Mouse (Mus musculus): ENCODE measurements around the gene Pate3. TPM values are rescaled to one million over a fixed set of nuclear protein-coding genes. Genes with fewer than 3 reads are reported as not detected.
"Not testable (repeated sequence)": the region's sequence is repeated elsewhere in the genome, so short reads cannot be mapped to it uniquely, and the experiment has no call there.

Pate3 gene
- polyA plus RNA-seq (2012; ENCODE audit: insufficient read depth, insufficient read length, low replicate concordance, missing spikeins), result not detected in 2 replicates

DNA sequence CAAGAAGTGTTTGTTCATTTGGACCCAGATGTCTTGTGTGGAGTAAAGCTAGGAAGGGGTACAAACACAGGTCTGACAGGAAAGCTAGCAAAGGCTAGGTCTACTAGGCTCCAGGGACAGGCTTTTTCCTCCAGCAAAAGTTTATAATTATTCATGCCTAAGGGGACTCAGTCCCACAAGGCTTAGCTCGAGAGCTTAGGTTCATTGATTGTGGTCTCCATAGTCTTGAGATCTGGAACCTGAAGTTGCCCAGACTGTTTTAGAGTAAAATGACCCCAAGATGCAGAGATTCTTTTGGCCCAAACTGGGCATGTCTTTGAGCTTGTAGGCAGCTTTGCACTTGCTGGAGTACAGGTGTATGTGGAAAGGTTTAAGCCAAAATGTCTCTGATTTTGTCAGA is at the start of gene Pate3:
Gene Pate3, minus strand, starts transcription at position 101 of the 400 bp plus-strand sequence.
- Histone ChIP-seq H3K27ac (ENCODE audit: insufficient read depth, low read depth, low read length) (no peak within 1 kb of the TSS), H3K4me3 (ENCODE audit: insufficient read depth, low read depth, low read length) (no peak within 1 kb of the TSS), H3K4me1 (ENCODE audit: control insufficient read depth, insufficient read depth, low read length) (no peaks in the 10 kb centered on the region)
- WGBS, result 81% methylated on average over 1 of the region's 1 CpGs
- TF ChIP-seq POLR2A (IDR thresholded peaks at IDR 0.05; ENCODE audit: insufficient read depth, low read depth, low read length) (no peak), CTCF (IDR thresholded peaks at IDR 0.05; ENCODE audit: insufficient read depth, low read depth, low read length) (no peak)

DNA sequence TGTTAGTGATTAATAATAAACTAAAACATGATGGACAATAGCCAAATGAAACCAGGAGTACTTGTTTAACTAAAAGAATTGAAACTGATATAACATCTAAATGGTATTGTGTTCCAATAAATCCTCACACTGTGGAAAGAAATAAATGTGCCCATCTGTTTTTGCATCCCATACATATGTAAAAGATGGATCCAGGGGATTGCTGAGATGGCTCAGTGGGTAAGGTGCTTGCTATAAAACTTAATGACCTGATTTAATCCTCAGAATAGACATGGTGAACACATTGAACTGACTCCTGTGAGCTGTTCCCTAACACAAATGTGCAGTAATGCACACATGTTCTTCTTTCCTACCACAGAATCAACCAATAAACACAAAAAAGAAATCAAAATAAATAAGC is 43.9 kb upstream of the Pate3 start:
- Histone ChIP-seq H3K4me1 (ENCODE audit: control insufficient read depth, insufficient read depth, low read length) (no peaks in the 10 kb centered on the region), H3K27ac (ENCODE audit: insufficient read depth, low read depth, low read length) (no peak overlapping the region), H3K4me3 (ENCODE audit: insufficient read depth, low read depth, low read length) (no peak overlapping the region)
- TF ChIP-seq CTCF (IDR thresholded peaks at IDR 0.05; ENCODE audit: insufficient read depth, low read depth, low read length), result no peak
- TF ChIP-seq POLR2A (IDR thresholded peaks at IDR 0.05; ENCODE audit: insufficient read depth, low read depth, low read length), result no peak

DNA sequence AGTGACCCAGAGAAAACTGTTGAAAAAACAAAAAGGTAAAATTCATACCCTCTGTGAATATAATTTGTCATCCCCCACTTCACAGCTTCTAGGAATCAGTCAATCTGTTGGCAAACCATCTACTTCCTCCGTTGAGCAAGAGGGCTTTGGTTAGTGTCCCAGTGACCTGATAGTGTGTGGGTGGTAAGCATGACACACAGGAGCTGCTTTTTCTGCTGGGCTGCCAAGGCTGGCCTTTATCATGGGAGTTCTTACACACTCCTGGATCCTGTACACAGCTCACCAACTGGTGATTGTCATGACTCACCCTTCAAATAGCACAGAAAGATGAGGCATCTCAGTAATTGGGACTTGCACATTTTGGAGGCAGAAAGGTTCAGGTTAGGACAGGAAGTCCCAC is 39.0 kb upstream of the Pate3 start, which contains the start of gene Pate1:
Gene Pate1, minus strand, starts transcription at position 378 of the 400 bp plus-strand sequence.
- 56% methylated on average over 1 of the region's 1 CpGs for WGBS
- no peak for TF ChIP-seq CTCF (IDR thresholded peaks at IDR 0.05; ENCODE audit: insufficient read depth, low read depth, low read length)
- no peak for TF ChIP-seq POLR2A (IDR thresholded peaks at IDR 0.05; ENCODE audit: insufficient read depth, low read depth, low read length)
- Histone ChIP-seq H3K4me1 (ENCODE audit: control insufficient read depth, insufficient read depth, low read length) (no peaks in the 10 kb centered on the region), H3K27ac (ENCODE audit: insufficient read depth, low read depth, low read length) (no peak within 1 kb of the TSS), H3K4me3 (ENCODE audit: insufficient read depth, low read depth, low read length) (no peak within 1 kb of the TSS)

DNA sequence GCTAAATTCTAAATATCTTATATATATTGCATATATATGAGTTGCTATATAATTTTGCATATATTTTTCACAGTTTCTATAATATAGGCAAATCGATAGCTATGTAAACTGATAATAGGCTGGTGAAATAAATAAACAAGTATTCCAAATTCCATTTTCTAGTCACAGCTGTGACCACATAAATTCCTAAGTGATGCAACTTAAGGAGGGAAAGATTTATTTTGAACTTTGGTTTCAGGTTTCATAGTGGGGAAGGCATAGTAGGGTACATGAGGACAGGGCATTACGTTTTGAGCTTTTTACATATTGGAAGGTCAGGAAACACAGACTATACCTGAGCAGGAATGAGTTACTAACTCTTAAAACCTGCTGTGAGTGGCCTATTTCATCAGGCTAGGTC is 25.6 kb upstream of the Pate3 start:
- TF ChIP-seq CTCF (IDR thresholded peaks at IDR 0.05; ENCODE audit: insufficient read depth, low read depth, low read length) (no peak), POLR2A (IDR thresholded peaks at IDR 0.05; ENCODE audit: insufficient read depth, low read depth, low read length) (no peak)
- 79% methylated on average over 2 of the region's 2 CpGs for WGBS
- Histone ChIP-seq H3K4me3 (ENCODE audit: insufficient read depth, low read depth, low read length) (no peak overlapping the region), H3K4me1 (ENCODE audit: control insufficient read depth, insufficient read depth, low read length) (no peaks in the 10 kb centered on the region), H3K27ac (ENCODE audit: insufficient read depth, low read depth, low read length) (no peak overlapping the region)

DNA sequence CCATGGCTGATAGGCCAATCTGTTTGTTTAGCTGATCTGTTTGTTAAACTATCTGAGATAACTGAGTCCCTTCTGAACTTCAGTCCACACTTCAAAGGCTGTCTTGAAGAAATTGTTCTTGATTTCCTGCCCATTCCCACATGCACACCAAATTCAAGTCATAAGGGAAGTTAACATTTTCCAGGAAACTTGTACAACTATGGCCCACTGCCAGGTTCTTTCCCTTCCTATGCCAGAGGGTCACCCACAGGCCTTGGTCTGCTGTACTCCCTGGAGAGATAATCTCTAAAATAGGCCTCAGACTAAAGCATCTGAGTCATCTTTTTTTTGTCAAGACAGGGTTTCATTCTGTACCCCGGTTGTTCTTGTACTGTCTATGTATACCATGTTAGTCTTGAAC is 15.0 kb downstream of the Pate3 start:
- no peaks in the 10 kb centered on the region for H3K4me1 ChIP-seq (ENCODE audit: control insufficient read depth, insufficient read depth, low read length)
- H3K4me3 ChIP-seq (ENCODE audit: insufficient read depth, low read depth, low read length), result no peak overlapping the region
- 91% methylated on average over 1 of the region's 1 CpGs for WGBS
- TF ChIP-seq POLR2A (IDR thresholded peaks at IDR 0.05; ENCODE audit: insufficient read depth, low read depth, low read length) (no peak), CTCF (IDR thresholded peaks at IDR 0.05; ENCODE audit: insufficient read depth, low read depth, low read length) (no peak)
- no peak overlapping the region for H3K27ac ChIP-seq (ENCODE audit: insufficient read depth, low read depth, low read length)

DNA sequence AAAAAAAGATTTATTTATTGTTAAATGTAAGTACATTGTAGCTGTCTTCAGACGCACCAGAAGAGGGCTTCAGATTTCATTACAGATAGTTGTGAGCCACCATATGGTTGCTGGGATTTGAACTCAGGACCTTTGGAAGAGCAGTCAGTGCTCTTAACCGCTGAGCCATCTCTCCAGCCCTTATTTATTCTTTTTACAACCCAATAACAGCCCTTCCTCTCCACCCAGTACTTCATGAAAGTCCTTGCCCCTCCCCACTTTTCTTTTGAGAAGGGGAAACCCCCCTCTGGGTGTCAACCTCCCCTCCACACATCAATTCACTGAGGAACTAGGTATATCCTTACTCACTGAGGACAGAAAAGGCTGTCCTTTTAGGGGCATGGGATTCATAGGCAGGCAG is 31.2 kb downstream of the Pate3 start:
- not testable (repeated sequence) for H3K4me3 ChIP-seq (ENCODE audit: insufficient read depth, low read depth, low read length); H3K4me1 ChIP-seq (ENCODE audit: control insufficient read depth, insufficient read depth, low read length); H3K27ac ChIP-seq (ENCODE audit: insufficient read depth, low read depth, low read length)
- 71% methylated on average over 2 of the region's 2 CpGs for WGBS

DNA sequence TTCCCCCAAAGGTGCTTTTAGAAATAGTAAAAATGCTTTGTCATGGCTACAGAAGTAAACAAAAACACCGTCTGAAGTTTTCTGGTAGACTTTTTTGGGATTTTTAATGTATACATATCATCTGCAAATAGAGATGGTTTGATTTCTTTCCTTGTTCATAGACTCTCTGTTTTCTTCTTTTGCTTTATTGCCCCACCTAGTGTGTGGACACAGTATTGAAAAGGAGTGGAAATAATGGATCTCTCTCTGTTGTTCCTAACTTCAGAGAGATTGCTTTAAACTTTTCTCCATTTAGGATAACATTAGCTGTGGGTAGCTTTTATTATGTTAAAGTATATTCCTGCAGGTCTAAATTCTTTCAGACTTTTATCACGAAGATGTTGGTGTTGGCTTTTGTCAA is 34.0 kb downstream of the Pate3 start:
- Histone ChIP-seq H3K4me3 (ENCODE audit: insufficient read depth, low read depth, low read length) (no peak overlapping the region), H3K27ac (ENCODE audit: insufficient read depth, low read depth, low read length) (no peak overlapping the region), H3K4me1 (ENCODE audit: control insufficient read depth, insufficient read depth, low read length) (no peaks in the 10 kb centered on the region)
- TF ChIP-seq CTCF (IDR thresholded peaks at IDR 0.05; ENCODE audit: insufficient read depth, low read depth, low read length) (no peak), POLR2A (IDR thresholded peaks at IDR 0.05; ENCODE audit: insufficient read depth, low read depth, low read length) (no peak)
- WGBS, result 30% methylated on average over 2 of the region's 2 CpGs

DNA sequence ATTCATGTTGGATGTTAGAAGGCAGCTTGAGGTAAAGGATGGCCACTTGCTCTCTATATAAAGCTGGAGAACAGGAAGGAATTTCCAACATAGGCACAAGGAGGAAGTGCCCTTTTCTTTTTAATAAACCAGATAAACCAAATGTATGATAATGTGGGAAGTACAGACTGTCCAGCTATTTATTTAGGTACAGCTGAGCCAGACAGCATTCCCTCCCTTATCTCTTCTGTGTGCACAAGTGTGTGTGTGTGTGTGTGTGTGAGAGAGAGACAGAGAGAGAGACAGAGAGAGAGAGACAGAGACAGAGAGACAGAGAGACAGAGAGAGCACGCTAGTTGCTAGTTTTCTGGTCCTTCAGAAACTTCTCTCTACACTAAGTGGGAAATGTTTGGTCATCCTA is 36.2 kb downstream of the Pate3 start, which contains the start of gene Pate4:
Gene Pate4, minus strand, starts transcription at position 101 of the 400 bp plus-strand sequence.
- TF ChIP-seq CTCF (IDR thresholded peaks at IDR 0.05; ENCODE audit: insufficient read depth, low read depth, low read length) (no peak), POLR2A (IDR thresholded peaks at IDR 0.05; ENCODE audit: insufficient read depth, low read depth, low read length) (no peak)
- Histone ChIP-seq H3K4me1 (ENCODE audit: control insufficient read depth, insufficient read depth, low read length) (no peaks in the 10 kb centered on the region), H3K27ac (ENCODE audit: insufficient read depth, low read depth, low read length) (no peak within 1 kb of the TSS), H3K4me3 (ENCODE audit: insufficient read depth, low read depth, low read length) (no peak within 1 kb of the TSS)
- 94% methylated on average over 1 of the region's 1 CpGs for WGBS

DNA sequence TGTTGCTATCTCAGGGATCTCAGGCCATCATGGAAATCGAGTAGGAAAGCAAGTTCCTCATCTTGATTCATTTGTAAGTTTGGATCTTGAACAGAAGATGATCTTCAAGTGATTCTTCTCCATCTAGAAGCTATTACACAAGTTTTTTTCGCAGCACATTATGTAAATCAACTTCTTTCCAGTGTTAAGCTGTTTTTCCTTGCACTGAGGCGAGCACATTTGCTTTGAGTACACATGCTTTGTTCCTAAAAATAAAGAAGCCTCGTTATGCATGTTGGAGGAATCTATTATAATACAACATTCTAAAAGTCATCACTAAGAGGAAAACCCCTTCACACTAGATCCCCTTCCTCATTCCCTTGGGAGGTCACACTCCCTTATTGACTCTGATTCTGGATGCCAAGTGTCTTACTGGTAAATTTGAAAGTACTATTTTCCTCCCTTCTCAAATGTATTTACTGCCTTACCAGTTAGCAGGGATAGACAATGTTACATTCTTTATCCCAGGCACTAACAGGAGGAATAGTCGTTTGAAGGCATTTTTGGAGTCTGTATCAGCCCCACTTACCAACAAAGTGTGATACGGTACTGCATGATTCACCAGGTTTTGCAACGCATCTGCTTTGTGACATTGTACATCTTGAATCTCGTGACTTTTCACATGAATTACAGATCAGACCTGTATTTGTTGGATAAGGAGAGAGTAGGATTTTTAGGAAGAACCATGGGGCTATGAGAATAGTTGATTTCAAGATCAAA is 40.2 kb downstream of the Pate3 start:
- Histone ChIP-seq H3K27ac (ENCODE audit: insufficient read depth, low read depth, low read length) (no peak overlapping the region), H3K4me3 (ENCODE audit: insufficient read depth, low read depth, low read length) (no peak overlapping the region), H3K4me1 (ENCODE audit: control insufficient read depth, insufficient read depth, low read length) (no peaks in the 10 kb centered on the region)
- 50% methylated on average over 8 of the region's 8 CpGs for WGBS
- TF ChIP-seq CTCF (IDR thresholded peaks at IDR 0.05; ENCODE audit: insufficient read depth, low read depth, low read length) (no peak), POLR2A (IDR thresholded peaks at IDR 0.05; ENCODE audit: insufficient read depth, low read depth, low read length) (no peak)

Other genes starting within 250 kb of the Pate3 start
- not detected in 2 replicates for gene Cdon, start 227.1 kb downstream of the Pate3 start, polyA plus RNA-seq (2012; ENCODE audit: insufficient read depth, insufficient read length, low replicate concordance, missing spikeins)
- gene Gm1113, start 129.9 kb downstream of the Pate3 start, polyA plus RNA-seq (2012; ENCODE audit: insufficient read depth, insufficient read length, low replicate concordance, missing spikeins), result not detected in 2 replicates
- gene Ddx25, start 89.7 kb downstream of the Pate3 start, polyA plus RNA-seq (2012; ENCODE audit: insufficient read depth, insufficient read length, low replicate concordance, missing spikeins), result not detected in 2 replicates
- gene Pus3, start 89.6 kb downstream of the Pate3 start, polyA plus RNA-seq (2012; ENCODE audit: insufficient read depth, insufficient read length, low replicate concordance, missing spikeins), result not detected in 2 replicates
- gene Pate2, start 77.9 kb downstream of the Pate3 start, polyA plus RNA-seq (2012; ENCODE audit: insufficient read depth, insufficient read length, low replicate concordance, missing spikeins), result not detected in 2 replicates
- gene Hyls1, start 77.8 kb downstream of the Pate3 start, polyA plus RNA-seq (2012; ENCODE audit: insufficient read depth, insufficient read length, low replicate concordance, missing spikeins), result not detected in 2 replicates
- not detected in 2 replicates for gene Pate4, start 36.3 kb downstream of the Pate3 start, polyA plus RNA-seq (2012; ENCODE audit: insufficient read depth, insufficient read length, low replicate concordance, missing spikeins)
- not detected in 2 replicates for gene Pate1, start 39.2 kb upstream of the Pate3 start, polyA plus RNA-seq (2012; ENCODE audit: insufficient read depth, insufficient read length, low replicate concordance, missing spikeins)
- not detected in 2 replicates for gene Gm17677, start 92.8 kb upstream of the Pate3 start, polyA plus RNA-seq (2012; ENCODE audit: insufficient read depth, insufficient read length, low replicate concordance, missing spikeins)
- not detected in 2 replicates for gene Gm17727, start 129.9 kb upstream of the Pate3 start, polyA plus RNA-seq (2012; ENCODE audit: insufficient read depth, insufficient read length, low replicate concordance, missing spikeins)
- not detected in 2 replicates for gene Gm27235, start 141.9 kb upstream of the Pate3 start, polyA plus RNA-seq (2012; ENCODE audit: insufficient read depth, insufficient read length, low replicate concordance, missing spikeins)
- gene D730048I06Rik, start 141.9 kb upstream of the Pate3 start, polyA plus RNA-seq (2012; ENCODE audit: insufficient read depth, insufficient read length, low replicate concordance, missing spikeins), result not detected in 2 replicates
- gene 9230110F15Rik, start 195.9 kb upstream of the Pate3 start, polyA plus RNA-seq (2012; ENCODE audit: insufficient read depth, insufficient read length, low replicate concordance, missing spikeins), result not detected in 2 replicates